Mouse (Mus musculus): ENCODE measurements around the gene Gm815.

DNA sequence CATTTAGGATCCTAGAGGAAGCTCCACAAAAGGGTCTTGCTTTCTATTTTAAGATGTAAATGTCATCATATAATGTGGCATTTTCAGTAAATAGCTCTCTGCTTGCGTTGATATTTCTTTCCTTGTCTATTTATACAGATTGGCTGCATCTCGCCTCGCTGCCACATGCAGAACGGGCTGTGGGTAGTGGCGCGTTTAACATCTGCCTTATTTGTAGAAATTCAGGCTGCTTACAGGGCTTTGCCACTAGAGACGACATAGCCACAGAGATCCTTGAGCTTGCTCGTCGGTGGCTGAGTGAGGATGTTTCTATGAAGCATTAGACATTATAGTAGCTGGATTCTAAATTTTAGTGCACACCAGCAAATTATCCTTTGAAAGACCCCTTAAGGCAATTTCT, 2.5 kb downstream of the Gm815 start:
- TF ChIP-seq GATA1 (IDR thresholded peaks at IDR 0.05; ENCODE audit: borderline replicate concordance, low read length) (no peak), FLI1 (IDR thresholded peaks at IDR 0.05; ENCODE audit: low read length) (no peak)

Measured in megakaryocyte, embryonic 14.5 days (primary cell).